Mouse (Mus musculus): Measurements from ENCODE around the gene Vwa7.

- TF ChIP-seq FOSL1 (IDR thresholded peaks at IDR 0.05; ENCODE audit: insufficient read depth, low read length, poor library complexity, severe bottlenecking): no peak
- no peak for TF ChIP-seq CTCF (IDR thresholded peaks at IDR 0.05; ENCODE audit: control insufficient read depth, insufficient read depth, insufficient read length)
- TF ChIP-seq USF1 (IDR thresholded peaks at IDR 0.05; ENCODE audit: low read depth): no peak
These were observed 6.8 kb upstream of the Vwa7 start for GRCm38 (mm10) chr17:35009586-35009985.

All from C2C12 (cell line).